Mouse (Mus musculus): ENCODE results near the gene Cdh11. TPM values are rescaled to one million over a fixed set of nuclear protein-coding genes. Genes with fewer than 3 reads are reported as not detected.

The Cdh11 gene
- polyA plus RNA-seq, 1 experiment from 2014 or later, result 1.6 TPM

- 58% methylated on average over 4 of the region's 4 CpGs for WGBS (ENCODE audit: insufficient replicate concordance)
- Histone ChIP-seq H3K36me3 (replicated peaks) (no peaks in the 10 kb centered on the region), H3K4me1 (replicated peaks) (no peaks in the 10 kb centered on the region), H3K27me3 (no peaks in the 10 kb centered on the region), H3K4me2 (no peak overlapping the region), H3K4me3 (replicated peaks) (no peak overlapping the region), H3K9me3 (replicated peaks) (no peaks in the 10 kb centered on the region), H3K9ac (no peak overlapping the region), H3K27ac (replicated peaks) (no peak overlapping the region)
- no peak for ATAC-seq (ENCODE audit: insufficient read depth)
Observed at GRCm38 (mm10) chr8:102601327-102601726, 184.1 kb downstream of the Cdh11 start.

- H3K9ac ChIP-seq, result no peak overlapping the region
- H3K9me3 ChIP-seq (replicated peaks), result no peaks in the 10 kb centered on the region
- H3K36me3 ChIP-seq (replicated peaks), result no peaks in the 10 kb centered on the region
- 10% methylated on average over 3 of the region's 3 CpGs for WGBS (ENCODE audit: insufficient replicate concordance)
- H3K4me2 ChIP-seq, result no peak overlapping the region
- H3K27me3 ChIP-seq, result no peaks in the 10 kb centered on the region
- no peaks in the 10 kb centered on the region for H3K4me1 ChIP-seq (replicated peaks)
- no peak overlapping the region for H3K27ac ChIP-seq (replicated peaks)
- no peak for ATAC-seq (ENCODE audit: insufficient read depth)
- H3K4me3 ChIP-seq (replicated peaks), result no peak overlapping the region
Observed at GRCm38 (mm10) chr8:102596523-102596922, 188.9 kb downstream of the Cdh11 start.

GRCm38 (mm10) chr8:102593899-102594298 lies 191.5 kb downstream of the Cdh11 start:
- ATAC-seq (ENCODE audit: insufficient read depth), result no peak
- Histone ChIP-seq H3K9ac (no peak overlapping the region), H3K27ac (replicated peaks) (no peak overlapping the region), H3K4me1 (replicated peaks) (no peaks in the 10 kb centered on the region), H3K9me3 (replicated peaks) (no peaks in the 10 kb centered on the region), H3K36me3 (replicated peaks) (no peaks in the 10 kb centered on the region), H3K4me2 (no peak overlapping the region), H3K4me3 (replicated peaks) (no peak overlapping the region), H3K27me3 (no peaks in the 10 kb centered on the region)
- 48% methylated on average over 6 of the region's 6 CpGs for WGBS (ENCODE audit: insufficient replicate concordance)

Small RNAs within 50 kb of the gene (microRNA-seq; reads per million reads assigned to microRNA genes)
- not detected for gene Gm26301

Data from liver, embryonic 15.5 days (tissue).